Mouse (Mus musculus) stomach, postnatal 0 days (tissue): Measurements from ENCODE around the gene Stt3b. TPM values are rescaled to one million over a fixed set of nuclear protein-coding genes. Genes with fewer than 3 reads are reported as not detected.

Experiments used
- ATAC-seq: fragments of 200-750 bp; cut with Nextera tagmentation; 2 replicates; pipeline ENCODE4 v1.8.0; 2017; ENCODE audit not compliant: low FRiP score, low TSS enrichment
- DNase-seq: peaks from one replicate; pipeline ENCODE4 v3.0.0-alpha.2; 2016; ENCODE audit warnings: low spot score
- H3K27ac ChIP-seq: fragments of 300-500 bp; sonication (generic); replicated peaks from 2 replicates; pipeline ENCODE4 v1.5.1; 2014; ENCODE audit warnings: mild to moderate bottlenecking, control low read depth
- H3K27me3 ChIP-seq: fragments of 300-500 bp; sonication (generic); 2 replicates; pipeline ENCODE4 v1.6.1; 2014; ENCODE audit warnings: low read length; ENCODE audit not compliant: control insufficient read depth, insufficient read depth
- H3K36me3 ChIP-seq: fragments of 300-500 bp; sonication (generic); 2 replicates; pipeline ENCODE4 v1.6.1; 2014; ENCODE audit warnings: low read length, mixed read lengths; ENCODE audit not compliant: control insufficient read depth, insufficient read depth
- H3K4me1 ChIP-seq: fragments of 300-500 bp; sonication (generic); replicated peaks from 2 replicates; pipeline ENCODE4 v1.6.1; 2014; ENCODE audit warnings: antibody characterized with exemption; ENCODE audit not compliant: control insufficient read depth, insufficient read depth
- H3K4me2 ChIP-seq: fragments of 300-500 bp; sonication (generic); replicated peaks from 2 replicates; pipeline ENCODE4 v1.6.1; 2014; ENCODE audit warnings: low read depth, mild to moderate bottlenecking, control low read depth, moderate library complexity
- H3K4me3 ChIP-seq: fragments of 300-500 bp; sonication (generic); 2 replicates; pipeline ENCODE4 v1.5.1; 2014; ENCODE audit warnings: low read depth, low read length, control low read depth
- H3K9ac ChIP-seq: fragments of 300-500 bp; sonication (generic); 2 replicates; pipeline ENCODE4 v1.6.1; 2014; ENCODE audit warnings: mild to moderate bottlenecking, low read length, control low read depth, mixed read lengths
- H3K9me3 ChIP-seq: fragments of 300-500 bp; sonication (generic); 2 replicates; pipeline ENCODE4 v1.6.1; 2016; ENCODE audit warnings: low read length; ENCODE audit not compliant: control insufficient read depth
- CTCF ChIP-seq: IDR thresholded peaks from 2 replicates; pipeline ENCODE4 v1.5.1; 2016; ENCODE audit warnings: antibody characterized with exemption, low read depth, mild to moderate bottlenecking, moderate library complexity
- EP300 ChIP-seq: optimal IDR thresholded peaks from 2 replicates; pipeline ENCODE3; 2016; ENCODE audit warnings: antibody characterized with exemption
- WGBS: fragments of 180-500 bp; shearing (Covaris S2); extraction: QIAGEN DNeasy Blood & Tissue Kit; methylation state at CpG from one replicate; pipeline ENCODE4 v1.1.7; 2014; 5-methylcytosine and 5-hydroxymethylcytosine counted together
- polyA plus RNA-seq: library from polyadenylated mRNA; unstranded; fragments of >200 nt; fragmentation: Nextera tagmentation; extraction: Ambion mirVana; gene quantifications from 2 replicates; pipeline ENCODE4 v1.2.1, GENCODE M21; 2015

The Stt3b gene
- polyA plus RNA-seq, 1 experiment from 2014 or later, result 48.9 TPM

- Histone ChIP-seq H3K9ac (no peak overlapping the region), H3K9me3 (no peaks in the 10 kb centered on the region), H3K4me3 (no peak overlapping the region), H3K4me2 (no peak overlapping the region), H3K27me3 (no peaks in the 10 kb centered on the region), H3K4me1 (no peaks in the 10 kb centered on the region), H3K27ac (0 out of 2 replicates have a peak overlapping the region, but pooled peaks have one; percentile 8), H3K36me3 (no peaks in the 10 kb centered on the region)
- ATAC-seq (no peak), DNase-seq (no peak)
- peak; percentile 40 for TF ChIP-seq CTCF
- TF ChIP-seq EP300, result no peak
- WGBS, result 22% methylated on average over 7 of the region's 7 CpGs
Observed at GRCm38 (mm10) chr9:115214572-115215571, 95.3 kb downstream of the Stt3b start.

GRCm38 (mm10) chr9:115213755-115214264 is 96.4 kb downstream of the Stt3b start:
- Histone ChIP-seq H3K9ac (no peak overlapping the region), H3K4me3 (no peak overlapping the region), H3K9me3 (no peaks in the 10 kb centered on the region), H3K27me3 (no peaks in the 10 kb centered on the region), H3K4me1 (no peaks in the 10 kb centered on the region), H3K27ac (no peak overlapping the region), H3K36me3 (no peaks in the 10 kb centered on the region), H3K4me2 (no peak overlapping the region)
- no peak for TF ChIP-seq EP300
- peak; percentile 21; the same call in 1 of the 2 replicates for TF ChIP-seq CTCF
- DNase-seq, result no peak
- ATAC-seq, result no peak
- 90% methylated on average over 5 of the region's 5 CpGs for WGBS

GRCm38 (mm10) chr9:115210535-115210934 is 99.7 kb downstream of the Stt3b start:
- no peaks in the 10 kb centered on the region for H3K36me3 ChIP-seq
- no peaks in the 10 kb centered on the region for H3K27me3 ChIP-seq
- no peak overlapping the region for H3K4me2 ChIP-seq
- H3K27ac ChIP-seq, result no peak overlapping the region
- H3K4me1 ChIP-seq, result 0 out of 2 replicates have a peak, but pooled peaks cover 2% of the 10 kb centered on the region
- H3K9ac ChIP-seq, result no peak overlapping the region
- H3K9me3 ChIP-seq, result no peaks in the 10 kb centered on the region
- WGBS, result 88% methylated on average over 12 of the region's 12 CpGs
- no peak for TF ChIP-seq EP300
- no peak for TF ChIP-seq CTCF
- DNase-seq (no peak), ATAC-seq (no peak)
- no peak overlapping the region for H3K4me3 ChIP-seq

GRCm38 (mm10) chr9:115209737-115210136 is 100.5 kb downstream of the Stt3b start:
- Histone ChIP-seq H3K27ac (no peak overlapping the region), H3K27me3 (no peaks in the 10 kb centered on the region), H3K9me3 (no peaks in the 10 kb centered on the region), H3K4me2 (no peak overlapping the region), H3K9ac (no peak overlapping the region), H3K36me3 (no peaks in the 10 kb centered on the region), H3K4me3 (no peak overlapping the region), H3K4me1 (0 out of 2 replicates have a peak, but pooled peaks cover 2% of the 10 kb centered on the region)
- WGBS, result 92% methylated on average over 7 of the region's 7 CpGs
- ATAC-seq (no peak), DNase-seq (no peak)
- TF ChIP-seq EP300, result no peak
- TF ChIP-seq CTCF, result no peak

GRCm38 (mm10) chr9:115206219-115206618 is 104.0 kb downstream of the Stt3b start:
- ATAC-seq, result no peak
- DNase-seq, result no peak
- WGBS, result 48% methylated on average over 5 of the region's 5 CpGs

More at GRCm38 (mm10) chr9:115206219-115206618, 104.0 kb downstream of the Stt3b start:
- Histone ChIP-seq H3K4me2 (no peak overlapping the region), H3K4me3 (no peak overlapping the region), H3K27me3 (no peaks in the 10 kb centered on the region), H3K9me3 (no peaks in the 10 kb centered on the region), H3K36me3 (no peaks in the 10 kb centered on the region), H3K27ac (no peak overlapping the region), H3K4me1 (0 out of 2 replicates have a peak, but pooled peaks cover 2% of the 10 kb centered on the region), H3K9ac (no peak overlapping the region)
- TF ChIP-seq EP300, result no peak
- TF ChIP-seq CTCF, result no peak
